Mouse (Mus musculus) heart, adult 9 months (tissue): Measurements from ENCODE around the gene Vpreb2.
"Not testable (repeated sequence)": the region's sequence is repeated elsewhere in the genome, so short reads cannot be mapped to it uniquely, and the experiment has no call there.

Experiments
- DNase-seq, 2 experiments: peaks; one replicate each; pipeline ENCODE4 v3.0.0; 2022; ENCODE audit warnings: low spot score in 2 of 2

Gene Vpreb2

GRCm38 (mm10) chr16:17987703-17988102 is 7.5 kb downstream of the Vpreb2 start:
- DNase-seq = no peak

GRCm38 (mm10) chr16:17992321-17992720 is 12.1 kb downstream of the Vpreb2 start:
- not testable (repeated sequence) for DNase-seq

- no peak for DNase-seq
Observed at GRCm38 (mm10) chr16:17999668-18000067, 19.4 kb downstream of the Vpreb2 start.

- no peak for DNase-seq
Observed at GRCm38 (mm10) chr16:18004589-18004988, 24.4 kb downstream of the Vpreb2 start.

- no peak for DNase-seq
Observed at GRCm38 (mm10) chr16:18007083-18007482, 26.9 kb downstream of the Vpreb2 start.

GRCm38 (mm10) chr16:18011101-18011500 is 30.9 kb downstream of the Vpreb2 start:
- DNase-seq = no peak

GRCm38 (mm10) chr16:18016482-18016881 is 36.3 kb downstream of the Vpreb2 start:
- DNase-seq = not testable (repeated sequence)

GRCm38 (mm10) chr16:18022780-18023557 is 42.7 kb downstream of the Vpreb2 start:
- no peak for DNase-seq

- DNase-seq = no peak
Observed at GRCm38 (mm10) chr16:18027371-18027770, 47.1 kb downstream of the Vpreb2 start.
